Mouse (Mus musculus) embryonic facial prominence, embryonic 11.5 days (tissue): ENCODE measurements around the gene Slc43a3. TPM values are rescaled to one million over a fixed set of nuclear protein-coding genes. Genes with fewer than 3 reads are reported as not detected.

Experiments
- ATAC-seq: fragments of 200-750 bp; cut with Nextera tagmentation; replicated peaks from 2 replicates; pipeline ENCODE4 v1.8.0; 2017; ENCODE audit warnings: low read depth; ENCODE audit not compliant: insufficient number of reproducible peaks, low FRiP score, low TSS enrichment
- DNase-seq: peaks from one replicate; pipeline ENCODE4 v3.0.0-alpha.2; 2015; ENCODE audit warnings: low spot score
- H3K27ac ChIP-seq: fragments of 300-500 bp; sonication (generic); replicated peaks from 2 replicates; pipeline ENCODE4 v1.5.1; 2014; ENCODE audit warnings: mild to moderate bottlenecking, low read depth, low read length, control low read depth
- H3K27me3 ChIP-seq: fragments of 300-500 bp; sonication (generic); 2 replicates; pipeline ENCODE4 v1.6.1; 2014; ENCODE audit warnings: mild to moderate bottlenecking, low read length, moderate library complexity, mixed read lengths; ENCODE audit not compliant: control insufficient read depth, insufficient read depth
- H3K36me3 ChIP-seq: fragments of 300-500 bp; sonication (generic); replicated peaks from 2 replicates; pipeline ENCODE4 v1.6.1; 2014; ENCODE audit warnings: low read depth, mild to moderate bottlenecking, low read length, moderate library complexity, mixed read lengths; ENCODE audit not compliant: control insufficient read depth, insufficient read depth
- H3K4me1 ChIP-seq: fragments of 300-500 bp; sonication (generic); 2 replicates; pipeline ENCODE4 v1.6.1; 2014; ENCODE audit warnings: low read length, mixed read lengths; ENCODE audit not compliant: control insufficient read depth, insufficient read depth
- H3K4me2 ChIP-seq: fragments of 300-500 bp; sonication (generic); 2 replicates; pipeline ENCODE4 v1.6.1; 2014; ENCODE audit warnings: low read depth, mild to moderate bottlenecking, control low read depth, low read length, moderate library complexity
- H3K4me3 ChIP-seq: fragments of 300-500 bp; sonication (generic); 2 replicates; pipeline ENCODE4 v1.5.1; 2014; ENCODE audit warnings: low read depth, low read length, control low read depth
- H3K9ac ChIP-seq: fragments of 300-500 bp; sonication (generic); replicated peaks from 2 replicates; pipeline ENCODE4 v1.6.1; 2014; ENCODE audit warnings: mild to moderate bottlenecking, control low read depth, low read length
- H3K9me3 ChIP-seq: fragments of 300-500 bp; sonication (generic); replicated peaks from 2 replicates; pipeline ENCODE4 v1.6.1; 2016; ENCODE audit warnings: mild to moderate bottlenecking, low read length, inconsistent platforms, mixed read lengths; ENCODE audit not compliant: control insufficient read depth
- WGBS: fragments of 180-500 bp; shearing (Covaris S2); extraction: QIAGEN DNeasy Blood & Tissue Kit; methylation state at CpG from one replicate; pipeline ENCODE4 v1.1.7; 2014; 5-methylcytosine and 5-hydroxymethylcytosine counted together
- polyA plus RNA-seq: library from polyadenylated mRNA; unstranded; fragments of >200 nt; fragmentation: Nextera tagmentation; extraction: Ambion mirVana; gene quantifications from 2 replicates; pipeline ENCODE4 v1.2.1, GENCODE M21; 2014

Gene Slc43a3
- 37.2 and 38.9 TPM in 2 replicates for polyA plus RNA-seq

GRCm38 (mm10) chr2:84936474-84937429, at the start of gene Slc43a3:
Gene Slc43a3 (plus strand): TSS chr2:84936579.
- Histone ChIP-seq H3K9ac (peak within 1 kb of the TSS; percentile 72), H3K4me3 (peak within 1 kb of the TSS; percentile 48), H3K4me2 (peak within 1 kb of the TSS; percentile 50), H3K27me3 (no peaks in the 10 kb centered on the region), H3K4me1 (no peaks in the 10 kb centered on the region), H3K27ac (0 out of 2 replicates have a peak within 1 kb of the TSS, but pooled peaks have one; percentile 36), H3K9me3 (no peaks in the 10 kb centered on the region), H3K36me3 (no peaks in the 10 kb centered on the region)
- peak; percentile 76 for DNase-seq
- 22% methylated on average over 36 of the region's 38 CpGs for WGBS
- ATAC-seq, result peak; percentile 94

GRCm38 (mm10) chr2:84886821-84887281, 49.5 kb upstream of the Slc43a3 start:
- DNase-seq, result peak; percentile 80
- Histone ChIP-seq H3K4me1 (peaks cover 8% of the 10 kb centered on the region), H3K9me3 (no peaks in the 10 kb centered on the region), H3K4me2 (peak overlapping the region; percentile 84), H3K9ac (peak overlapping the region; percentile 46), H3K4me3 (peak overlapping the region; percentile 61), H3K36me3 (no peaks in the 10 kb centered on the region), H3K27me3 (peaks cover 72% of the 10 kb centered on the region), H3K27ac (no peak overlapping the region)
- WGBS, result 0% methylated on average over 11 of the region's 39 CpGs
- peak; percentile 30 for ATAC-seq

GRCm38 (mm10) chr2:84887411-84888271, 48.7 kb upstream of the Slc43a3 start:
- peaks cover 72% of the 10 kb centered on the region for H3K27me3 ChIP-seq
- peak; percentile 47 for DNase-seq
- no peaks in the 10 kb centered on the region for H3K9me3 ChIP-seq
- peak overlapping the region; percentile 84 for H3K4me2 ChIP-seq
- ATAC-seq, result no peak
- no peak overlapping the region; the same call in 1 of the 2 replicates for H3K9ac ChIP-seq
- peaks cover 8% of the 10 kb centered on the region for H3K4me1 ChIP-seq
- under 1% methylated on average over 58 of the region's 58 CpGs for WGBS
- H3K27ac ChIP-seq, result no peak overlapping the region
- H3K4me3 ChIP-seq, result peak overlapping the region; percentile 61
- H3K36me3 ChIP-seq, result no peaks in the 10 kb centered on the region

- Histone ChIP-seq H3K9me3 (no peaks in the 10 kb centered on the region), H3K9ac (0 out of 2 replicates have a peak overlapping the region, but pooled peaks have one; percentile 34), H3K27ac (no peak overlapping the region), H3K4me3 (peak overlapping the region; percentile 7; the same call in 1 of the 2 replicates), H3K4me1 (peaks cover 8% of the 10 kb centered on the region), H3K27me3 (peaks cover 61% of the 10 kb centered on the region), H3K4me2 (peak overlapping the region; percentile 40), H3K36me3 (no peaks in the 10 kb centered on the region)
- DNase-seq (peak; percentile 80), ATAC-seq (no peak)
- WGBS, result 2% methylated on average over 28 of the region's 28 CpGs
These were observed 47.6 kb upstream of the Slc43a3 start for GRCm38 (mm10) chr2:84888657-84889315.

GRCm38 (mm10) chr2:84889316-84890044, 46.9 kb upstream of the Slc43a3 start:
- H3K4me1 ChIP-seq, result peaks cover 8% of the 10 kb centered on the region
- H3K27ac ChIP-seq, result no peak overlapping the region
- H3K4me3 ChIP-seq, result peak overlapping the region; percentile 7; the same call in 1 of the 2 replicates
- WGBS, result 10% methylated on average over 14 of the region's 14 CpGs
- peaks cover 54% of the 10 kb centered on the region for H3K27me3 ChIP-seq
- no peak overlapping the region for H3K9ac ChIP-seq
- H3K36me3 ChIP-seq, result no peaks in the 10 kb centered on the region
- ATAC-seq (no peak), DNase-seq (no peak)
- H3K9me3 ChIP-seq, result no peaks in the 10 kb centered on the region
- H3K4me2 ChIP-seq, result peak overlapping the region; percentile 40

GRCm38 (mm10) chr2:84890045-84890340, 46.4 kb upstream of the Slc43a3 start:
- no peak overlapping the region for H3K4me3 ChIP-seq
- peaks cover 8% of the 10 kb centered on the region for H3K4me1 ChIP-seq
- no peak overlapping the region for H3K4me2 ChIP-seq
- no peak overlapping the region for H3K9ac ChIP-seq
- ATAC-seq, result no peak
- H3K27me3 ChIP-seq, result peaks cover 49% of the 10 kb centered on the region
- H3K36me3 ChIP-seq, result no peaks in the 10 kb centered on the region
- H3K9me3 ChIP-seq, result no peaks in the 10 kb centered on the region
- WGBS, result 2% methylated on average over 5 of the region's 5 CpGs
- peak; percentile 88 for DNase-seq
- no peak overlapping the region for H3K27ac ChIP-seq

- no peak overlapping the region for H3K27ac ChIP-seq
- H3K4me2 ChIP-seq, result no peak overlapping the region
- no peak for DNase-seq
- H3K4me1 ChIP-seq, result no peaks in the 10 kb centered on the region
- no peaks in the 10 kb centered on the region for H3K36me3 ChIP-seq
- H3K27me3 ChIP-seq, result peaks cover 17% of the 10 kb centered on the region
- no peaks in the 10 kb centered on the region for H3K9me3 ChIP-seq
- no peak overlapping the region for H3K4me3 ChIP-seq
- ATAC-seq, result no peak
- WGBS, result 40% methylated on average over 6 of the region's 6 CpGs
- no peak overlapping the region for H3K9ac ChIP-seq
These were observed 43.0 kb upstream of the Slc43a3 start for GRCm38 (mm10) chr2:84893359-84893758.
